Mouse (Mus musculus): ENCODE data around the gene Krtap9-1. TPM values are rescaled to one million over a fixed set of nuclear protein-coding genes. Genes with fewer than 3 reads are reported as not detected.

The Krtap9-1 gene
- polyA plus RNA-seq, 1 experiment from 2014 or later: not detected

Other genes starting within 250 kb of the Krtap9-1 start
- gene Krtap4-1, start 245.2 kb upstream of the Krtap9-1 start, polyA plus RNA-seq (2015; fragmentation: Nextera tagmentation; extraction: Ambion mirVana): not detected in 2 replicates
- not detected in 2 replicates for gene Krtap4-2, start 238.3 kb upstream of the Krtap9-1 start, polyA plus RNA-seq (2015; fragmentation: Nextera tagmentation; extraction: Ambion mirVana)
- not detected in 2 replicates for gene Krtap4-7, start 229.3 kb upstream of the Krtap9-1 start, polyA plus RNA-seq (2015; fragmentation: Nextera tagmentation; extraction: Ambion mirVana)
- gene Gm11555, start 223.2 kb upstream of the Krtap9-1 start, polyA plus RNA-seq (2015; fragmentation: Nextera tagmentation; extraction: Ambion mirVana): not detected in 2 replicates
- not detected in 2 replicates for gene Gm11563, start 214.4 kb upstream of the Krtap9-1 start, polyA plus RNA-seq (2015; fragmentation: Nextera tagmentation; extraction: Ambion mirVana)
- not detected in 2 replicates for gene Krtap4-6, start 207.4 kb upstream of the Krtap9-1 start, polyA plus RNA-seq (2015; fragmentation: Nextera tagmentation; extraction: Ambion mirVana)
- not detected in 2 replicates for gene Gm14190, start 182.6 kb upstream of the Krtap9-1 start, polyA plus RNA-seq (2015; fragmentation: Nextera tagmentation; extraction: Ambion mirVana)
- not detected in 2 replicates for gene Gm14180, start 139.1 kb upstream of the Krtap9-1 start, polyA plus RNA-seq (2015; fragmentation: Nextera tagmentation; extraction: Ambion mirVana)
- not detected in 2 replicates for gene Gm11595, start 100.5 kb upstream of the Krtap9-1 start, polyA plus RNA-seq (2015; fragmentation: Nextera tagmentation; extraction: Ambion mirVana)
- not detected in 2 replicates for gene Krtap4-8, start 92.7 kb upstream of the Krtap9-1 start, polyA plus RNA-seq (2015; fragmentation: Nextera tagmentation; extraction: Ambion mirVana)
- not detected in 2 replicates for gene Krtap4-9, start 88.2 kb upstream of the Krtap9-1 start, polyA plus RNA-seq (2015; fragmentation: Nextera tagmentation; extraction: Ambion mirVana)
- gene Gm11596, start 79.9 kb upstream of the Krtap9-1 start, polyA plus RNA-seq (2015; fragmentation: Nextera tagmentation; extraction: Ambion mirVana): not detected in 2 replicates
- not detected in 2 replicates for gene Gm11569, start 74.5 kb upstream of the Krtap9-1 start, polyA plus RNA-seq (2015; fragmentation: Nextera tagmentation; extraction: Ambion mirVana)
- gene Gm11554, start 68.9 kb upstream of the Krtap9-1 start, polyA plus RNA-seq (2015; fragmentation: Nextera tagmentation; extraction: Ambion mirVana): not detected in 2 replicates
- not detected in 2 replicates for gene Krtap4-13, start 63.5 kb upstream of the Krtap9-1 start, polyA plus RNA-seq (2015; fragmentation: Nextera tagmentation; extraction: Ambion mirVana)
- not detected in 2 replicates for gene Gm11564, start 57.7 kb upstream of the Krtap9-1 start, polyA plus RNA-seq (2015; fragmentation: Nextera tagmentation; extraction: Ambion mirVana)
- gene 2300003K06Rik, start 35.3 kb upstream of the Krtap9-1 start, polyA plus RNA-seq (2015; fragmentation: Nextera tagmentation; extraction: Ambion mirVana): not detected in 2 replicates
- not detected in 2 replicates for gene Krtap4-16, start 21.8 kb upstream of the Krtap9-1 start, polyA plus RNA-seq (2015; fragmentation: Nextera tagmentation; extraction: Ambion mirVana)
- gene Gm11568, start 15.5 kb upstream of the Krtap9-1 start, polyA plus RNA-seq (2015; fragmentation: Nextera tagmentation; extraction: Ambion mirVana): not detected in 2 replicates
- not detected in 2 replicates for gene Gm11559, start 8.9 kb upstream of the Krtap9-1 start, polyA plus RNA-seq (2015; fragmentation: Nextera tagmentation; extraction: Ambion mirVana)
- not detected in 2 replicates for gene Gm11567, start 5.8 kb downstream of the Krtap9-1 start, polyA plus RNA-seq (2015; fragmentation: Nextera tagmentation; extraction: Ambion mirVana)
- gene Krtap31-1, start 34.5 kb downstream of the Krtap9-1 start, polyA plus RNA-seq (2015; fragmentation: Nextera tagmentation; extraction: Ambion mirVana): not detected in 2 replicates
- not detected in 2 replicates for gene Gm11565, start 41.4 kb downstream of the Krtap9-1 start, polyA plus RNA-seq (2015; fragmentation: Nextera tagmentation; extraction: Ambion mirVana)
- not detected in 2 replicates for gene Krtap31-2, start 62.9 kb downstream of the Krtap9-1 start, polyA plus RNA-seq (2015; fragmentation: Nextera tagmentation; extraction: Ambion mirVana)
- gene Krtap9-5, start 75.1 kb downstream of the Krtap9-1 start, polyA plus RNA-seq (2015; fragmentation: Nextera tagmentation; extraction: Ambion mirVana): not detected in 2 replicates
- not detected in 2 replicates for gene Krtap29-1, start 105.7 kb downstream of the Krtap9-1 start, polyA plus RNA-seq (2015; fragmentation: Nextera tagmentation; extraction: Ambion mirVana)
- 0.09 TPM in 1 of 2 replicates, not detected in the other for gene Krtap16-1, start 113.2 kb downstream of the Krtap9-1 start, polyA plus RNA-seq (2015; fragmentation: Nextera tagmentation; extraction: Ambion mirVana)
- 0.47 and 0.48 TPM in 2 replicates for gene Krtap17-1, start 120.6 kb downstream of the Krtap9-1 start, polyA plus RNA-seq (2015; fragmentation: Nextera tagmentation; extraction: Ambion mirVana)
- 0.18 and 0.58 TPM in 2 replicates for gene Krt33a, start 142.8 kb downstream of the Krtap9-1 start, polyA plus RNA-seq (2015; fragmentation: Nextera tagmentation; extraction: Ambion mirVana)
- 1.1 and 1.7 TPM in 2 replicates for gene Krt33b, start 156.5 kb downstream of the Krtap9-1 start, polyA plus RNA-seq (2015; fragmentation: Nextera tagmentation; extraction: Ambion mirVana)
- 1.1 and 2.6 TPM in 2 replicates for gene Krt34, start 168.2 kb downstream of the Krtap9-1 start, polyA plus RNA-seq (2015; fragmentation: Nextera tagmentation; extraction: Ambion mirVana)
- gene Krt31, start 177.2 kb downstream of the Krtap9-1 start, polyA plus RNA-seq (2015; fragmentation: Nextera tagmentation; extraction: Ambion mirVana): 2.5 and 5.4 TPM in 2 replicates
- 2.0 and 2.4 TPM in 2 replicates for gene Krt32, start 214.8 kb downstream of the Krtap9-1 start, polyA plus RNA-seq (2015; fragmentation: Nextera tagmentation; extraction: Ambion mirVana)
- gene Krt35, start 222.9 kb downstream of the Krtap9-1 start, polyA plus RNA-seq (2015; fragmentation: Nextera tagmentation; extraction: Ambion mirVana): 23.6 and 26.4 TPM in 2 replicates
- 55.9 and 83.7 TPM in 2 replicates for gene Krt36, start 232.2 kb downstream of the Krtap9-1 start, polyA plus RNA-seq (2015; fragmentation: Nextera tagmentation; extraction: Ambion mirVana)
- 50.3 and 60.2 TPM in 2 replicates for gene Krt13, start 248.2 kb downstream of the Krtap9-1 start, polyA plus RNA-seq (2015; fragmentation: Nextera tagmentation; extraction: Ambion mirVana)